Mouse (Mus musculus) heart, embryonic 16.5 days (tissue): Measurements from ENCODE around the gene Tifab. TPM values are rescaled to one million over a fixed set of nuclear protein-coding genes. Genes with fewer than 3 reads are reported as not detected.

Experiments
- polyA plus RNA-seq: library from polyadenylated mRNA; unstranded; fragments of >200 nt; fragmentation: Nextera tagmentation; extraction: Ambion mirVana; gene quantifications from 2 replicates; pipeline ENCODE4 v1.2.1, GENCODE M21; 2015

Tifab gene
- polyA plus RNA-seq, 1 experiment from 2014 or later, result 2.3 TPM

Other genes starting within 250 kb of the Tifab start
- gene H2afy, start 42.5 kb downstream of the Tifab start, polyA plus RNA-seq, result 114 and 120 TPM in 2 replicates
- not detected in 2 replicates for gene Neurog1, start 73.3 kb upstream of the Tifab start, polyA plus RNA-seq
- gene Cxcl14, start 117.7 kb upstream of the Tifab start, polyA plus RNA-seq, result 0.54 and 1.9 TPM in 2 replicates
- gene Gm3045, start 247.7 kb upstream of the Tifab start, polyA plus RNA-seq, result not detected in 2 replicates